Mouse (Mus musculus): ENCODE results near the gene Rnaseh2a. TPM values are rescaled to one million over a fixed set of nuclear protein-coding genes. Genes with fewer than 3 reads are reported as not detected.
"Not testable (repeated sequence)": the region's sequence is repeated elsewhere in the genome, so short reads cannot be mapped to it uniquely, and the experiment has no call there.

Gene Rnaseh2a
- polyA plus RNA-seq, 1 experiment, result 39.7 TPM

DNA sequence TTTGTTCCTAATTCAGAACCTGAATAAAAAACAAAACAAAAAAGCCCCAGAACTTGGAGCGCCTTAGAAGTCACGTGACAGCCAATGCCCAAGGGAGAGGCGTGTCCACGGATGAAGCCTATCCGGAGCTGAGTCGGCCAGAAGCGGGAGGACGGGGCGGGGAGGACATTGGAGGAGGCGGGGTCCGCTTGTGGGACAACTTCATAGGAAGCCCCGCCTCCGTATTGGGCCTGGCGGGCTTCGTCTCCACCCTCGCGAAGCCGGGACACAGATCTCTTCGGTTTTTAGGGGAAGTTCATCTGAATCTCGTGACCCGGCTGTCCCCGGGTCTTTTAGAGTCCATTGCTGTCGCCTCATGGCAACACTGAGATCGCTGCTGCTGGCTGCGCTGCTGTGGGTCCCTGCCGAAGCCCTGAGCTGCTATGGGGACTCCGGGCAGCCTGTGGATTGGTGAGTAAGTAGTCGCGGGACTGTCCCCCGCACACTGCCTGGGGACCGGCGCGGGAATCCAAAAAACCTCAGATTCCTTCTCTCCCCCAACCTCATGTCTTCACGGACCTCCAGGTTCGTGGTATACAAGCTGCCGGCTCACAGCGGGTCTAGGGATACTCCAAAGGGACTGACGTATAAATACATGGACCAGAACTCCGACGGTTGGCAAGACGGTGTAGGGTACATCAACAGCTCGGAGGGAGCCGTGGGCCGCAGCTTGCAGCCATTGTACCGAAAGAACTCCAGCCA lies 61.0 kb downstream of the Rnaseh2a start, which contains the start of gene Dnase2a:
TSS of gene Dnase2a (plus strand) at position 140 of the 741 bp plus-strand sequence.
- DNase-seq (ENCODE audit: extremely low spot score in 1 of 2, low spot score in 1 of 2), result peak; percentile 76 to 78

DNA sequence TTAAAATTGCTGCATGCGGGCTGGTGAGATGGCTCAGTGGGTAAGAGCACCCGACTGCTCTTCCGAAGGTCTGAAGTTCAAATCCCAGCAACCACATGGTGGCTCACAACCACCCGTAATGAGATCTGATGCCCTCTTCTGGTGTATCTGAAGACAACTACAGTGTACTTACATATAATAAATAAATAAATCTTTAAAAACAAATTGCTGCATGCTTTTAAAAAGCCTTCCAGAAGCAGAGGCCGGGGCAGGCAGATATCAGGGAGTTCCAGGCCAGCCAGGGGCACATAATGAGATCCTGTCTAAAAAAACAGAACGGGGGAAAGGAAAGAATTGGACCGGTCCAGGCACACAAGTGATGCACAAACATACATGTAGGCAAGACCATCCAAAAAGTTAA lies 61.6 kb downstream of the Rnaseh2a start:
- DNase-seq (ENCODE audit: extremely low spot score in 1 of 2, low spot score in 1 of 2), result not testable (repeated sequence)

DNA sequence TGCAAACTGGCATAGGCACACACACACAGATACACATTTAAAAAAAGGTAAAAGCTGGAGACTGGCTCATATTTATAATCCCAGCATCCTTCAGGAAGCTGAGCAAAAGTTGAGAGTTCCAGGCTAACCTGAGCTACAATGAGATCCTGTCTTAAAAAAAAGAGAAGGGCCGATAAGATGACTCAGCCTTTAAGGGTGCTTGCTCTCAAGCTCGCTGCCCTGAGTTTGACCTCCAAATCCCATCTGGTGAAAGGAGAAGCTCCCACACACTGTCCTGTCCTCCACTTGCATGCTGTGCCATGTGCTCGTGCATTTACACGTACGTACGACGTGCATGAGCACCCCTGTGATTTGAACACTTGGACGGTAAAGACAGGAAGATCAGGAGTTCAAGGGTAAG lies 62.1 kb downstream of the Rnaseh2a start:
- no peak for DNase-seq (ENCODE audit: extremely low spot score in 1 of 2, low spot score in 1 of 2)

DNA sequence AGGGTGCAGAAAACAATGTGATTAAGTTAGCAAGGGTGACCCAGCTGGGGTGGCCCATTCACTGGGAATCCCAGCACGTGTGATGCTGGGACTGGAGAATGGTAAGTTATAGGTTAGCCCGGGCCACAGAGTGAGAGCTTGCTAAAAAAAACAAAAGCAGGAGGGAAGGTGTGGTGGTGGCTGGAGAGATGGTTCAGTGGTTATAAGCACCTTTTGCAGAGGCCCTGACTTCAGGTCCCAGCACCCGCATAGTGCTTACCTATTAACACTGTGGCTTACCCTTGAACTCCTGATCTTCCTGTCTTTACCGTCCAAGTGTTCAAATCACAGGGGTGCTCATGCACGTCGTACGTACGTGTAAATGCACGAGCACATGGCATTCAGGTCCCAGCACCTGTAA lies 62.5 kb downstream of the Rnaseh2a start:
- no peak for DNase-seq (ENCODE audit: extremely low spot score in 1 of 2, low spot score in 1 of 2)

Other genes starting within 250 kb of the Rnaseh2a start
- gene G430095P16Rik, start 246.8 kb downstream of the Rnaseh2a start, polyA plus RNA-seq (2012; rRNA removed), result 0.36 TPM in 1 of 2 replicates, not detected in the other
- gene Nfix, start 169.4 kb downstream of the Rnaseh2a start, polyA plus RNA-seq (2012; rRNA removed), result 51.3 and 61.3 TPM in 2 replicates
- gene Dand5, start 146.9 kb downstream of the Rnaseh2a start, polyA plus RNA-seq (2012; rRNA removed), result 14.6 and 15.5 TPM in 2 replicates
- 28.0 and 30.9 TPM in 2 replicates for gene Gadd45gip1, start 138.2 kb downstream of the Rnaseh2a start, polyA plus RNA-seq (2012; rRNA removed)
- 75.2 and 80.5 TPM in 2 replicates for gene Rad23a, start 129.1 kb downstream of the Rnaseh2a start, polyA plus RNA-seq (2012; rRNA removed)
- 561 and 590 TPM in 2 replicates for gene Calr, start 122.8 kb downstream of the Rnaseh2a start, polyA plus RNA-seq (2012; rRNA removed)
- 59.6 and 59.7 TPM in 2 replicates for gene Farsa, start 112.8 kb downstream of the Rnaseh2a start, polyA plus RNA-seq (2012; rRNA removed)
- 4.2 and 5.2 TPM in 2 replicates for gene Syce2, start 97.7 kb downstream of the Rnaseh2a start, polyA plus RNA-seq (2012; rRNA removed)
- 55.1 and 71.5 TPM in 2 replicates for gene Gcdh, start 75.8 kb downstream of the Rnaseh2a start, polyA plus RNA-seq (2012; rRNA removed)
- gene Klf1, start 67.8 kb downstream of the Rnaseh2a start, polyA plus RNA-seq (2012; rRNA removed), result 0.17 and 0.38 TPM in 2 replicates
- 5.7 and 6.5 TPM in 2 replicates for gene Dnase2a, start 61.2 kb downstream of the Rnaseh2a start, polyA plus RNA-seq (2012; rRNA removed)
- 69.0 and 76.3 TPM in 2 replicates for gene Mast1, start 32.4 kb downstream of the Rnaseh2a start, polyA plus RNA-seq (2012; rRNA removed)
- 7.6 and 7.9 TPM in 2 replicates for gene Rtbdn, start 22.8 kb downstream of the Rnaseh2a start, polyA plus RNA-seq (2012; rRNA removed)
- gene Gm49661, start 334 bp downstream of the Rnaseh2a start, polyA plus RNA-seq (2012; rRNA removed), result not detected in 2 replicates
- 318 and 332 TPM in 2 replicates for gene Prdx2, start 180 bp downstream of the Rnaseh2a start, polyA plus RNA-seq (2012; rRNA removed)
- gene Junb, start 9.0 kb upstream of the Rnaseh2a start, polyA plus RNA-seq (2012; rRNA removed), result 52.0 and 106 TPM in 2 replicates
- gene Hook2, start 20.8 kb upstream of the Rnaseh2a start, polyA plus RNA-seq (2012; rRNA removed), result 20.7 and 26.0 TPM in 2 replicates
- 0.10 TPM in 1 of 2 replicates, not detected in the other for gene Best2, start 44.8 kb upstream of the Rnaseh2a start, polyA plus RNA-seq (2012; rRNA removed)
- gene Asna1, start 55.5 kb upstream of the Rnaseh2a start, polyA plus RNA-seq (2012; rRNA removed), result 238 and 271 TPM in 2 replicates
- gene Trir, start 57.1 kb upstream of the Rnaseh2a start, polyA plus RNA-seq (2012; rRNA removed), result 150 and 167 TPM in 2 replicates
- 96.1 and 109 TPM in 2 replicates for gene Tnpo2, start 67.1 kb upstream of the Rnaseh2a start, polyA plus RNA-seq (2012; rRNA removed)
- gene Fbxw9, start 90.3 kb upstream of the Rnaseh2a start, polyA plus RNA-seq (2012; rRNA removed), result 42.4 and 46.3 TPM in 2 replicates
- gene Gm5741, start 98.2 kb upstream of the Rnaseh2a start, polyA plus RNA-seq (2012; rRNA removed), result 0.74 TPM in 1 of 2 replicates, not detected in the other
- gene Dhps, start 102.0 kb upstream of the Rnaseh2a start, polyA plus RNA-seq (2012; rRNA removed), result 66.6 and 68.7 TPM in 2 replicates
- 110 and 122 TPM in 2 replicates for gene Wdr83os, start 111.0 kb upstream of the Rnaseh2a start, polyA plus RNA-seq (2012; rRNA removed)
- gene Wdr83, start 111.5 kb upstream of the Rnaseh2a start, polyA plus RNA-seq (2012; rRNA removed), result 57.8 and 58.2 TPM in 2 replicates
- gene Man2b1, start 113.5 kb upstream of the Rnaseh2a start, polyA plus RNA-seq (2012; rRNA removed), result 40.2 and 46.9 TPM in 2 replicates
- 3.2 and 4.0 TPM in 2 replicates for gene Zfp791, start 153.3 kb upstream of the Rnaseh2a start, polyA plus RNA-seq (2012; rRNA removed)
- gene Cks1brt, start 182.2 kb upstream of the Rnaseh2a start, polyA plus RNA-seq (2012; rRNA removed), result not detected in 2 replicates

All from frontal cortex, adult 2 months (tissue).